Mouse (Mus musculus) regulatory T cell (primary cell): Measurements from ENCODE around the gene Atp7b.

ENCODE experiments used
- in situ Hi-C: fragments of 300-600 bp; cut with MboI, MseI; formaldehyde crosslinking; loops from one replicate; pipeline ENCODE4 v1.15.1; 2025; ENCODE audit warnings: high pct_unique_total_duplicates

The Atp7b gene

GRCm38 (mm10) chr8:22028973-22029372 is 31.1 kb downstream of the Atp7b start:
- in situ Hi-C loops, result no loop called here

DNA sequence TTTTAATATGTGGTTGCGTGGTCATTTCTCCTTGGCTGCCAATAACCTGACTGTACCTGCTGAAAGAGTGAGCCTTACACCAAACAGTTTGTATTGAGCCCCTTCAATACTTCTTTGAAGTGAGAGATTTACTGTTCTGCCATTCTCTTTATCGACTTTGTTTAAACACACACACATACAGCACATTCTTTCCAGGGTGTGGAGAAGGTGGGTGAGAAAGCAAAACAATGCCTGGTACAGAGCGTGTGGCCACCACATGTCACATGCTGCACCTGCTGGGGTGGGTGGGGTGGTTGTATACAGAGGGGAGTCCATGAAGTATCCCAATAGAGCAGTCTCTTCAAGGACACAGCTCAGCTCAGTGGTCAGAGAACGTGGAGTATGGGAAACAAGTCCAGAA is 34.9 kb downstream of the Atp7b start:
- in situ Hi-C loops, result no loop called here

DNA sequence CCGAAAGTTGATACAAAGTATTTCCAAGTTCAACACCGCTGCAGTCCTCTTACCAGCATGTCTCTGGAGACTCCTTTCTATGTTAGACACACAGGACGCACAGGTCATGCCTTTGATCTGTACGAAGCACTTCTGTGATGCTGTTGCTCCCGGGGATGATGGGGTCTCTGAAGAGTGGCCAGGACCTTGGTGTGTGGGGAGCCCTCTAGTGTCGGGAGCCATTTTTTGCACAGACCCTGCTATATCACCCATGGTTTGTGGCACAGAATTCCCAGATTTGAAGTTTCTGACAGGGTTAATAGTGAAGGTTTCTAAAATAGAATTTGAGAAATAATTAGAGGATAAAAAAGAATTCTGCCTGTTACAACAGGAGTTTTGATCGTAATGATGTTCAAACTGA is 37.9 kb downstream of the Atp7b start:
- in situ Hi-C loops, result no loop called here

- in situ Hi-C loops, result no loop called here
These were observed 40.6 kb downstream of the Atp7b start for GRCm38 (mm10) chr8:22019498-22019897.

- in situ Hi-C loops, result no loop called here
These were observed 42.4 kb downstream of the Atp7b start for GRCm38 (mm10) chr8:22017731-22018130.

DNA sequence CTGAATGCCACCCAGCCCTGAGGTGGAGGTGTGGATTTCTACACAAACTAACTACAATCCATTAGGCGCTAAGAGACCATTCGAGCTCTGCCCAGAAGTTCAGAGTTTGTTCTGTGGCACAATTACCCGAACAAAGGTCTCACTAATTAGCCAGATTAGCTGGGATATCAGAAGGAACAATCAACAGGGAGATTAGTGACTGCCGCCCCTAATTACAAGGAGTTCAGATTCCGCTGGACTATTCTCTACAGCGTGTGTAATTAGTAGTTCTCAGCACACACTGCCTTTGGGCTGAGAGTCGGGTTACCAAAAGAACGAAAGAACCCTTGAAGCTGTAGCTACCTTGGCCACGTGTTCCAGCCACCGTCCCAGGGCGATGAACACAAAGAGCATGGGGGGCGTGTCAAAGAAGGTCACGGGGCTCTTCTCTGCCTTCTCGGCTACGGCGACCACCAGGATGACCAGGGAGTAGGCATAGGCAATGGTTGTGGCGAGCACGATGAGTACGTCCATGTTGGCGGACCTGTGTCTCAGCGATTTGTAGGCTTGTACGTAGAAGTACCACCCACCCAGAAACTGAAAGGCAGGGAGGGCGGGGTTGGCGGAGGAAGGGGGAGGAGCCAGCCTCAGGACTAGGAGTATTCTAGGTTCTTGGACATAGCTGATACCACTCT is 46.9 kb downstream of the Atp7b start:
- in situ Hi-C loops, result no loop called here

DNA sequence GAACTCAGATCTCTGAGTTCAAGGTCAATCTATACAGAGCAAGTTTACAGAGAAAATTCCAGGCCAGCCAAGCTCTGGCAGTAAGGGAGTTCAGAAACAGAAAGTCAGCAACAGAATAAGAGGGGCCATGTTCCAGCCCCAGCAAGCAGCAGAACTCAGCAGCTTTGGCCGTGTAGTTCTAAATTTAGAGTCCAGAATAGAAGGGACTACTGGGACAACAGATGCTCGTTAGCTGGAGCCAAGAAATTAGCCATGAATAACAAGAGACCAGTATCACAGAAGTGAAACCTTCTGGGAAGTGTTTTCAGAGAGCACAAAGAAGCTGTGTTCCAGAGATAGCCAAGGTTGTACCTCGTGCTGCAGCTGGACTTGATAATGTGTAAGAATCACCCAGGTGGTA is 50.7 kb downstream of the Atp7b start:
- in situ Hi-C loops, result no loop called here

- in situ Hi-C loops, result no loop called here
These were observed 53.7 kb downstream of the Atp7b start for GRCm38 (mm10) chr8:22006423-22006822.

DNA sequence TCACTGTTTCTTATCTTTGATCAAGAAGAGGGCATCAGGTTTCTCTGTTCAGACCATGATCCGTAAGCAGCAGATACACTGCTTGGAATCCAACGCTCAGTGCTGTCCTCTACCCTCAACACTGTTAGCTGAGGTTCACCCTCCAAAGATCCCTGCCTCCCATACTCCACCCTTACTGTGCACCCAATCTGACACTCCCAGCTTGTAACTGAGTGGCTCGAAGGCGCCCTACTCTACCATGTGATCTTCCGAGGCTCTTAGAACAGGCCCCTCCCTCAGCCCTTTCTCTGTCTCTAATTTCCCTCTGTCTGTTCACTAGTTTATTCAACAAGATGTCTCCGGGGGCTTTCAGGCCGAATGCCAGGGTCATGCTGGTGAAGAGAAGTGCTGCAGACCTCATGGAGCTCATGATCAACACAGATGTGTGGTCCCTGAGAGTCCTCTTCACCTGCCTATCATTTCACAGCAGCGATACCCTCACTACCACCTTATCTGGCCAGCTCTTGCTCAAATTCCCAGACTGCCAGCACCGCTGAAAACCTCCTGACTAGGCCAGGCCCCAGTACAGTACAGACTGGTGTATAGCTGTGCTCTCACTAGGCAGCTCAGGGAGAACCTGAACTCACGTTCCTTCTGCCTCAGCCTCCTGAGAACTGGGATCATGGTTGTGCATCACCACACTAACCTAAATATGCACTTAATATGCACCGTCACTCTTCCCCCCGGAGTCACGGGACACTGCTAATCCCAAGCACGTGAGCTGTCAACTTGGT is 55.2 kb downstream of the Atp7b start:
- in situ Hi-C loops, result no loop called here

DNA sequence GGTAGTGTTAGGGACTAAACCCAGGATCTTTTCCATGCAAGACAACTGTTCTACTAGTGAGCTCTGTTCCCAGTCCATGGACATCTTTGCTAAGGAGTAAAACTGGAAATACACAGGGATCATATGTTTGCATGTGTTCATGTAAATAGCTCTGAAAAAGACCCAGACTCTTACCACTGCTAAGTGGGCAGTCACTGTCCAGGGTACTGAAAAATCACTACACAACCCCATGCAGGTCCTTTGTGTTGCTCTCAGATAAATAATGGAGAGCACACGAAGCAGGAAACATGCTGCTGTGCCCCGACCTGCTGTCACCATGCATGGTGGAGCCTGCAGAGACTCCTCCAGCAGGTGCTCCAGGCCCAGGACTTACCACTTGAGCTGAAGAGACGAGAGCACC is 64.9 kb downstream of the Atp7b start:
- in situ Hi-C loops, result no loop called here

DNA sequence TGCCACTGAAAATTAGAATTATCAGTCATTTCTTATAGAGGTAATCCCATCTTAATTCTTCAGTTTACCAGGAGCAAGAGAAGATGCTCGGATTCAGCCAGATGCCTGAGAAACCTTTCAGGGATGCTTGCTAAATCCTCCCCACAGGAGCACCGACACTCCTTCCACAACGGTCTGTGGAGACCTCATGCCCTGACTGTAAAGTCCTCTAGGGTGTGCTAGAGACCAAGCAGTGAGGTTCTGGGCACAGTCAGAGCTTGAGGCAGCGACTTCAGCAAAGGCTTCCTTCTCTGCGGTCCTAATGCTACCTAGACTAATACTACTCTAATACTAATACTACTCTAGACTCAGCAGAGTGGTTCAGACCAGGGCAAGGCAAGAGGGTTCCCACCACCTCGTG is 67.9 kb downstream of the Atp7b start:
- in situ Hi-C loops, result no loop called here

- in situ Hi-C loops, result no loop called here
These were observed 78.3 kb downstream of the Atp7b start for GRCm38 (mm10) chr8:21981664-21982337.

DNA sequence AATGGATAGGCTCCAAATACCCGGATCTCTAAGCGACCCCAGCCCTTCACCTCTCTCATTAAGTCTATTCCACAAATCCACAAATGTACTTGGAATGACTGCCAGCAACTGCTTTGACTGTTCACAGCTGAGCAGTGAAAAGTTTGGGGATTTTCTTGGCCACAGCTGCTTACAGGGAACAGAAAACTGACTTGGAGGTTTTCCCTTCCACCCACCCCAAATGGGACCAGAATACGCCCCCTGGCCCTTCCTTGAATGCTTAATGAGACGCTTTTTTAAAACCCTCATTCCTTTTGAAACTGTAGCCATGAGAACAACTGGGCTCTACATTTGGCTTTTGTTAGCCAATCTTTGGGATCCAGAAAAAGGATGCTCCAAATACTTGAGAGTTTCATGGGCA is 81.9 kb downstream of the Atp7b start:
- in situ Hi-C loops, result no loop called here

- in situ Hi-C loops, result no loop called here
These were observed 90.6 kb downstream of the Atp7b start, which contains the start of gene Ccdc70 for GRCm38 (mm10) chr8:21969475-21969874. TSS of gene Ccdc70 (plus strand) at chr8:21969775.

DNA sequence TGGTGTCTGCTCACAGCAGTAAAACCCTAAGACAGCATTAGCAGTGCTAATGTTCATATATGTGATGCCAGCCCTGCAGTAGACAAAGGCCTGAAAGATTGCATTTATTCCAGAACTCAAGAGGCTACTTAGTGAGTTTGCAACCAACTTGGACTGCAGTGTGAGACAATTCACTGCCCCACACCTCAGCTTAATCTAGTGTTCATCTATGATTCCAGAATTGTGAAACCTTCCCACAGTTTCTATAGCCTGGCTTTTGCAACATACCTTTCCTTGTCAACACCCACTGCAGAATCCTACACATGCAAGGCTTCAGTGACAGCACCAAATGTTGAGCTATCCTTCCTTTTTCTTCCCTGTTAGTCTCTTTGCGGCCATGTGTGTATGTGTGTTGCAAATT is 93.5 kb downstream of the Atp7b start:
- in situ Hi-C loops, result no loop called here

- in situ Hi-C loops, result no loop called here
These were observed 101.7 kb downstream of the Atp7b start, which contains the start of gene Fam90a1a for GRCm38 (mm10) chr8:21958414-21958813. TSS of gene Fam90a1a (plus strand) at chr8:21958714.

DNA sequence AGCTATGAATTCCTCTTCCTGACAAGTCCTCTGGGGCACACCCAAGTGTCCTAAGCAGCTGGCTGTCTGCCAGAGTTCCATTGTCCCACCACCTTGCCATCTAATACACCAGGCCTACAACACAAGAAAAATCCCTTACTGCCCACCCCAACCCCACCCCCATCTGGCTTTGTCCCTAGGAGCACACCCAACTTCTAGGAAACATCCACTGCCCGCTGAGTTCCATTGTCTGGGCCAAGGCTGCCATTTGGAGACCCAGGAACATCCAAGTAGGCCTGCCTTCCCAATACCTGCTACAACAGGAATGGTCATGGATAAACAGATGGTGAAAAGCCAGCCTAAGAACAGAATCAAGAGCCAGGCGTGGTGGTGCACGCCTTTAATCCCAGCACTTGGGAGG is 103.8 kb downstream of the Atp7b start:
- in situ Hi-C loops, result no loop called here

- in situ Hi-C loops, result no loop called here
These were observed 104.8 kb downstream of the Atp7b start for GRCm38 (mm10) chr8:21955321-21955720.

DNA sequence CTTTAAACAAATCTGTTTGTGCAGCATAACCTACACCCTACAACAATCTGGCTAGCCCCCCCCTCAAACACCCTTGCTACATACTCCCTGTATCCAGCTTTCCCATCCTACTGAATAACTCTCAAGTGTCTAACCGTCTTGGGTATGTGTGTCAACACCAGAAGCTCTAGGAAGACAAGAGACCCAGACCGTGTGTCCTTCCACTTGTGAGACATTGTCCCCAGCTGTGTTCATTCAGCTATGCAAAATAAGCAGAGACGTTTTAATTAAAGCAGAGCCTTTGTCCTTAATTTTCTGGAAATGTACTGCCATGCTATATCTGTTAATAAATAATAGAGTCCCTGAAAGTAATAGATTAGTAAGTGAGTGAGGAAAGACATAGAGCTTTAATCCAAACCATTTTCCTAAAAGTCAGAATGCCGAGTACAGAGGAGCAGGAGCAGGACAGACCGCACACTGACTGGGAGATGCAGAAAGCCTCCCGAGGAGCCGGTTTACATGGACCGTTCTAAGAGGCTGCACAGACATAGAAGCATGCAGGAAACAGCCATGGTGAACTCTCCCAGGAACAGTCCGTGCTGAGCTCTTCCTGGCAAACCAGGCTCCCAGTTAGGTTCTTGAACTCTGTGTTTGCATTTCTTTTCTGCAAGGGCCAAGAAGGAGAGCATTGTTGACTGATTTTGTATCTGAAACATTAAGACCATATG is 112.6 kb downstream of the Atp7b start:
- in situ Hi-C loops, result no loop called here

- in situ Hi-C loops, result no loop called here
These were observed 113.6 kb downstream of the Atp7b start, which contains the start of gene Defb13 for GRCm38 (mm10) chr8:21946462-21946861. TSS of gene Defb13 (plus strand) at chr8:21946762.
